In genomic region chr8:106810406-106810805, GRCm38 (mm10) we compare ENCODE assay signal across 31 mouse cellular contexts. TPM values are rescaled to one million over a fixed set of nuclear protein-coding genes. Genes with fewer than 3 reads are reported as not detected.
DNase-seq lines count a peak whose midpoint lies in the region; ATAC-seq lines count a peak whose summit lies in the region.
"Had no signal": no experiment of that assay in that cellular context is flagged by ENCODE, and none has a peak within 500 bp of the region (broad histone marks: within the 10 kb centered on the region; RNA-seq: fewer than 3 reads in every experiment).

No protein-coding gene starts in this region.

- H3K27me3 ChIP-seq in embryonic facial prominence, embryonic 15.5 days: no peaks in the 10 kb centered on the region
- H3K27me3 ChIP-seq: CH12.LX; heart, embryonic 12.5 days; intestine, embryonic 15.5 days; limb, embryonic 15.5 days; midbrain, embryonic 13.5 days; neural tube, embryonic 12.5 days; Patski had no signal

- H3K27ac ChIP-seq in embryonic facial prominence, embryonic 15.5 days (replicated peaks): 0 out of 2 replicates have a peak overlapping the region, but pooled peaks have one; percentile 17
- H3K27ac ChIP-seq: gastrocnemius, adult 2 months; intestine, embryonic 15.5 days; limb, embryonic 15.5 days; liver, embryonic 14.5 days; midbrain, embryonic 13.5 days; neural tube, embryonic 12.5 days had no signal

- peak; percentile 6 for DNase-seq in layer of hippocampus, adult 9-11 months
- DNase-seq in layer of hippocampus, adult 18-20 months (ENCODE audit: low spot score in 2 of 2): no peak
- peak; percentile 51 to 63 for DNase-seq in left cerebral cortex, postnatal 25 days (ENCODE audit: low spot score in 2 of 2)
- DNase-seq in right cerebral cortex, postnatal 25 days: peak; percentile 36
- no peak for DNase-seq in thymus, adult 18-20 months
- no peak for DNase-seq in retina, postnatal 1 day
- DNase-seq: adrenal gland, adult 2 months; B cell, adult 2 months; cerebellum, adult 2 months; cerebellum, postnatal 36 days; gastrocnemius, adult 2 months; heart, postnatal 10 days; kidney, adult 9 months; kidney, postnatal 14 days; lung, embryonic 14.5 days; thymus, postnatal 36 days had no signal

- ATAC-seq in embryonic facial prominence, embryonic 15.5 days (ENCODE audit: insufficient number of reproducible peaks, low FRiP score, low TSS enrichment, low read depth): no peak
- ATAC-seq: forebrain, embryonic 16.5 days; hindbrain, embryonic 16.5 days; intestine, embryonic 15.5 days; midbrain, embryonic 13.5 days; Patski had no signal

- no peak overlapping the region for H3K4me3 ChIP-seq in embryonic facial prominence, embryonic 15.5 days (replicated peaks)
- H3K4me3 ChIP-seq: forebrain, embryonic 10.5 days; gastrocnemius, adult 2 months; heart, embryonic 12.5 days; hindbrain, embryonic 10.5 days; intestine, embryonic 15.5 days; limb, embryonic 15.5 days; midbrain, embryonic 13.5 days; neural tube, embryonic 12.5 days had no signal

- H3K4me1 ChIP-seq in embryonic facial prominence, embryonic 15.5 days: 0 out of 2 replicates have a peak, but pooled peaks cover 3% of the 10 kb centered on the region
- H3K4me1 ChIP-seq: intestine, embryonic 15.5 days; limb, embryonic 15.5 days had no signal

- no peak overlapping the region for H3K4me2 ChIP-seq in embryonic facial prominence, embryonic 15.5 days (replicated peaks)
- H3K4me2 ChIP-seq: heart, embryonic 12.5 days; intestine, embryonic 15.5 days; limb, embryonic 15.5 days; lung, embryonic 14.5 days; midbrain, embryonic 13.5 days; neural tube, embryonic 12.5 days had no signal

- intact Hi-C loops in left cerebral cortex, postnatal 25 days (cut with DNase I): no loop called here

- WGBS in embryonic facial prominence, embryonic 15.5 days: 69% methylated on average over 7 of the region's 7 CpGs

- no peaks in the 10 kb centered on the region for H3K9me3 ChIP-seq in embryonic facial prominence, embryonic 15.5 days (replicated peaks)
- H3K9me3 ChIP-seq: intestine, embryonic 15.5 days; limb, embryonic 15.5 days; midbrain, embryonic 13.5 days; neural tube, embryonic 12.5 days had no signal

- no peak overlapping the region for H3K9ac ChIP-seq in embryonic facial prominence, embryonic 15.5 days
- H3K9ac ChIP-seq: heart, embryonic 12.5 days; intestine, embryonic 15.5 days; limb, embryonic 15.5 days; liver, embryonic 14.5 days; lung, embryonic 14.5 days; midbrain, embryonic 13.5 days; neural tube, embryonic 12.5 days had no signal

- H3K36me3 ChIP-seq in embryonic facial prominence, embryonic 15.5 days: no peaks in the 10 kb centered on the region
- H3K36me3 ChIP-seq: intestine, embryonic 15.5 days; limb, embryonic 15.5 days; neural tube, embryonic 12.5 days had no signal

RNA-seq across cellular contexts. Expression of gene Has3, which starts 59.6 kb away (rescaled TPM):
- total RNA-seq in layer of hippocampus, adult 18-20 months (2021): 1 to 10 TPM; 1.7 TPM
- polyA plus RNA-seq in embryonic facial prominence, embryonic 15.5 days (2015; fragmentation: Nextera tagmentation; extraction: Ambion mirVana): 1.3 TPM in 2 replicates
- 1 to 10 TPM; 2.2 to 2.4 TPM for total RNA-seq in left cerebral cortex, postnatal 25 days (2021)
- total RNA-seq: megakaryocyte, adult 5-6 weeks had no signal
- polyA plus RNA-seq: G1E had no signal

Comparison
In these comparisons a context has a peak if more than half of its experiments do, and no peak if none do; other contexts are left out.
1. DNase-seq: peak in layer of hippocampus, adult 9-11 months (single experiment), left cerebral cortex, postnatal 25 days (2 of 2) and right cerebral cortex, postnatal 25 days (single experiment); none in layer of hippocampus, adult 18-20 months (0 of 2), thymus, adult 18-20 months (0 of 2) and retina, postnatal 1 day (single experiment).